In the genomic region with DNA sequence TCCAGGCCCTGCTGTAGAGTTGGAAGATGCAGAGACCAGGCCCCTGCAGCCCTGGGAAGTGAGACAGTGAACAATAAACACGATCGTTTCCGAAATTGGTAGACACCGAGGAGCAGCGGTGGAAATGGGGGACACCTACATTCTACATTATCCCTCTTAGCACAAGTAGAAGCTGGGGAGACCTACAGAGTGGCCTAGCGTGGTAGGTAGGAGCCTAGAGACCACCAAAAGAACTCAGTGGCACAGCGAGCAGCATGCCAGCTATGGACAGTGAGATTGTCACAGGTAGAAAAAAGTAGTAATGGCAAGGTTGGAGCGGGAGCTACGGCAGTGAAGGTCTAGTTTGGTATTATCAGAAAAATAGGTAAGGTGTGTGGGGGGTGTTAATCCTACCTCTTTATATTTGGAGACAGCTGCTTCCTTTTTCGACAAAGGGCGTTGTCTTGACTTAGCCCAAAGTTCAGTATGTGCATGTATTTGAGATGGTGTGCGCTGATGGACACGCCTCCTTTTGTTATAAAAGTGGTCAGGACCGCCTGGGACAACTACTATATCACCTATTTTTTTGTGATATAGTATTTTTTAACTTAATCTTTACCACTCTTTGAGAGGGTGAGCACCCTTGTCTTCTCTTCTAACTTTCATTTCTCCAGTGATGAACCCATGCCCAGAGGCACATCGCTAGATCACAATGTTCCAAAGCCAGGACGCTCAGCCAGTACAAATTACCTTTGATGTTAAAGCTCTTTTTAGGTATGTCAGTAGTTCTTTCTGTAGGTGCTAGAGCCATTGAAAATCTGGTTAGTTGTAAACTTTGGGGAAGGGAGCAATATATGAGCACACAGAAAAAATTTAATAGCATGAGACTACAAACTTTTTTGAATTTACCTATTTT, we compare ENCODE assay signal across 8 mouse cellular contexts. TPM values are rescaled to one million over a fixed set of nuclear protein-coding genes. Genes with fewer than 3 reads are reported as not detected.
A peak's percentile ranks its signal among the peaks of the same experiment; 100 is the strongest.
DNase-seq lines count a peak whose midpoint lies in the region; ATAC-seq lines count a peak whose summit lies in the region.

No protein-coding gene starts in this region.

- H3K9me3 ChIP-seq in limb, embryonic 15.5 days: no peaks in the 10 kb centered on the region
- no peaks in the 10 kb centered on the region for H3K9me3 ChIP-seq in stomach, embryonic 15.5 days

- peak overlapping the region; percentile 96 for H3K27ac ChIP-seq in limb, embryonic 15.5 days
- peak overlapping the region; percentile 93 for H3K27ac ChIP-seq in stomach, embryonic 15.5 days

- peak overlapping the region; percentile 69 for H3K4me3 ChIP-seq in limb, embryonic 15.5 days
- H3K4me3 ChIP-seq in stomach, embryonic 15.5 days (replicated peaks): peak overlapping the region; percentile 81

- H3K27me3 ChIP-seq in limb, embryonic 15.5 days: no peaks in the 10 kb centered on the region
- no peaks in the 10 kb centered on the region for H3K27me3 ChIP-seq in stomach, embryonic 15.5 days (replicated peaks)

- peak; percentile 7 for DNase-seq in embryo, embryonic 10.5 days (ENCODE audit: low spot score)
- DNase-seq in embryo, embryonic 9.5 days (ENCODE audit: extremely low spot score): no peak
- DNase-seq in 3T3-L1 (ENCODE audit: low read depth, low spot score): peak; percentile 20
- DNase-seq in gastrocnemius, adult 18-20 months (ENCODE audit: low spot score): no peak
- DNase-seq in adrenal gland, postnatal 25 days: no peak

- ATAC-seq in erythroblast, adult 5-6 weeks (replicated peaks; ENCODE audit: low FRiP score, poor library complexity, severe bottlenecking): peak; percentile 24; the same call in 1 of the 2 replicates
- no peak for ATAC-seq in limb, embryonic 15.5 days (ENCODE audit: insufficient number of reproducible peaks, low FRiP score, low TSS enrichment, low read depth)
- no peak for ATAC-seq in stomach, embryonic 15.5 days (ENCODE audit: insufficient read depth, low FRiP score, low read depth)

- H3K4me1 ChIP-seq in limb, embryonic 15.5 days: peaks cover 28% of the 10 kb centered on the region
- H3K4me1 ChIP-seq in stomach, embryonic 15.5 days: peaks cover 20% of the 10 kb centered on the region; the same call in 1 of the 2 replicates

- H3K36me3 ChIP-seq in limb, embryonic 15.5 days: no peaks in the 10 kb centered on the region; the same call in 1 of the 2 replicates
- H3K36me3 ChIP-seq in stomach, embryonic 15.5 days: no peaks in the 10 kb centered on the region

- H3K9ac ChIP-seq in limb, embryonic 15.5 days: 0 out of 2 replicates have a peak overlapping the region, but pooled peaks have one; percentile 29
- peak overlapping the region; percentile 30; the same call in 1 of the 2 replicates for H3K9ac ChIP-seq in stomach, embryonic 15.5 days

- WGBS in limb, embryonic 15.5 days: 64% methylated on average over 16 of the region's 16 CpGs
- 59% methylated on average over 16 of the region's 16 CpGs for WGBS in stomach, embryonic 15.5 days

- H3K4me2 ChIP-seq in limb, embryonic 15.5 days: peak overlapping the region; percentile 62
- peak overlapping the region; percentile 84 for H3K4me2 ChIP-seq in stomach, embryonic 15.5 days

RNA-seq across cellular contexts. Expression of gene Tm9sf2, which starts 1.2 kb away (rescaled TPM):
- total RNA-seq in erythroblast, adult 5-6 weeks (2015; ENCODE audit: low replicate concordance): 26.7 and 34.9 TPM in 2 replicates
- total RNA-seq in erythroblast, adult 5-6 weeks (2017; ENCODE audit: low replicate concordance): 28.7 and 35.7 TPM in 2 replicates
- polyA plus RNA-seq in limb, embryonic 15.5 days (2015; fragmentation: Nextera tagmentation; extraction: Ambion mirVana): 169 and 173 TPM in 2 replicates
- polyA plus RNA-seq in stomach, embryonic 15.5 days (2015; fragmentation: Nextera tagmentation; extraction: Ambion mirVana): 186 and 206 TPM in 2 replicates
- 10 to 100 TPM; 64.4 to 65.5 TPM for total RNA-seq in gastrocnemius, adult 18-20 months (2021)
- total RNA-seq in adrenal gland, postnatal 25 days (2021): 143 and 162 TPM in 2 replicates

Comparison
In these comparisons a context has a peak if more than half of its experiments do, and no peak if none do; other contexts are left out.
1. DNase-seq: peak in embryo, embryonic 10.5 days (single experiment) and 3T3-L1 (single experiment); none in embryo, embryonic 9.5 days (single experiment), gastrocnemius, adult 18-20 months (single experiment) and adrenal gland, postnatal 25 days (single experiment).